Mouse (Mus musculus) adrenal gland, postnatal 4 days (tissue): Measurements from ENCODE around the gene Sp9. TPM values are rescaled to one million over a fixed set of nuclear protein-coding genes. Genes with fewer than 3 reads are reported as not detected.

Experiments used
- DNase-seq, 2 experiments: peaks; one replicate each; pipeline ENCODE4 v3.0.0; 2021 to 2022; ENCODE audit warnings: low spot score in 2 of 2, mixed read lengths in 2 of 2
- total RNA-seq, 2 experiments: library from RNA; stranded (reverse); gene quantifications; 2 replicates each; pipeline ENCODE4 v1.2.3; 2021

Gene Sp9
- total RNA-seq, 2 experiments from 2014 or later = 0.20 TPM; not detected in 1

- DNase-seq = no peak
Measured at GRCm38 (mm10) chr2:73274119-73274920, 2.6 kb downstream of the Sp9 start.

- DNase-seq = no peak
Measured at GRCm38 (mm10) chr2:73275261-73276040, 3.7 kb downstream of the Sp9 start.

GRCm38 (mm10) chr2:73276141-73276571 lies 4.4 kb downstream of the Sp9 start:
- DNase-seq = no peak

GRCm38 (mm10) chr2:73277021-73277708 lies 5.4 kb downstream of the Sp9 start:
- no peak for DNase-seq

GRCm38 (mm10) chr2:73277709-73278075 lies 6.0 kb downstream of the Sp9 start:
- DNase-seq = no peak

- DNase-seq = peak; percentile 68 to 70
Measured at GRCm38 (mm10) chr2:73278131-73278854, 6.6 kb downstream of the Sp9 start.

- DNase-seq = no peak
Measured at GRCm38 (mm10) chr2:73278869-73279268, 7.1 kb downstream of the Sp9 start.

GRCm38 (mm10) chr2:73279271-73280038 lies 7.7 kb downstream of the Sp9 start:
- no peak for DNase-seq

- DNase-seq = no peak
Measured at GRCm38 (mm10) chr2:73280356-73281047, 8.8 kb downstream of the Sp9 start.

GRCm38 (mm10) chr2:73281048-73281661 lies 9.4 kb downstream of the Sp9 start:
- no peak for DNase-seq

- no peak for DNase-seq
Measured at GRCm38 (mm10) chr2:73281707-73282106, 10.0 kb downstream of the Sp9 start.

- no peak for DNase-seq
Measured at GRCm38 (mm10) chr2:73285630-73286029, 13.9 kb downstream of the Sp9 start.

- DNase-seq = no peak
Measured at GRCm38 (mm10) chr2:73291130-73291529, 19.4 kb downstream of the Sp9 start.

GRCm38 (mm10) chr2:73295023-73295422 lies 23.3 kb downstream of the Sp9 start:
- DNase-seq = no peak

- no peak for DNase-seq
Measured at GRCm38 (mm10) chr2:73298154-73298553, 26.4 kb downstream of the Sp9 start.

- DNase-seq = no peak
Measured at GRCm38 (mm10) chr2:73298841-73299240, 27.1 kb downstream of the Sp9 start.

- no peak for DNase-seq
Measured at GRCm38 (mm10) chr2:73301979-73302378, 30.3 kb downstream of the Sp9 start.

- DNase-seq = no peak
Measured at GRCm38 (mm10) chr2:73302722-73303121, 31.0 kb downstream of the Sp9 start.

GRCm38 (mm10) chr2:73304506-73304905 lies 32.8 kb downstream of the Sp9 start:
- no peak for DNase-seq
